7 mouse cellular contexts compared by ENCODE assay signal in genomic region chr5:92897766-92898745, GRCm38 (mm10).
DNase-seq lines count a peak whose midpoint lies in the region; ATAC-seq and TF ChIP-seq lines count a peak whose summit lies in the region.

No protein-coding gene starts in this region.

- peak; percentile 38 for DNase-seq in c-Kit-positive CD71-negative TER-119-negative erythroid progenitor cells, embryonic 14.5 days (ENCODE audit: low read depth)
- peak; percentile 44 for DNase-seq in liver, adult 2 months (ENCODE audit: extremely low read depth, low read depth, low spot score)
- peak; percentile 85 for DNase-seq in midbrain, postnatal 0 days (ENCODE audit: low spot score)

- no peaks in the 10 kb centered on the region for H3K9me3 ChIP-seq in embryonic facial prominence, embryonic 15.5 days (replicated peaks)
- H3K9me3 ChIP-seq in heart, embryonic 13.5 days: no peaks in the 10 kb centered on the region
- no peaks in the 10 kb centered on the region for H3K9me3 ChIP-seq in kidney, embryonic 16.5 days (ENCODE audit: low read length)
- no peaks in the 10 kb centered on the region for H3K9me3 ChIP-seq in midbrain, postnatal 0 days (ENCODE audit: low read length)
- no peaks in the 10 kb centered on the region for H3K9me3 ChIP-seq in stomach, embryonic 15.5 days

- peak overlapping the region; percentile 66 for H3K4me3 ChIP-seq in embryonic facial prominence, embryonic 15.5 days (replicated peaks)
- peak overlapping the region; percentile 76 for H3K4me3 ChIP-seq in heart, embryonic 13.5 days
- peak overlapping the region; percentile 79 for H3K4me3 ChIP-seq in kidney, embryonic 16.5 days (ENCODE audit: low read length)
- peak overlapping the region; percentile 53; the same call in 1 of the 2 replicates for H3K4me3 ChIP-seq in liver, adult 2 months (ENCODE audit: insufficient read depth, low read depth, low read length)
- H3K4me3 ChIP-seq in midbrain, postnatal 0 days (ENCODE audit: low read depth, low read length): peak overlapping the region; percentile 74
- H3K4me3 ChIP-seq in stomach, embryonic 15.5 days (replicated peaks): peak overlapping the region; percentile 65

- H3K9ac ChIP-seq in embryonic facial prominence, embryonic 15.5 days: peak overlapping the region; percentile 48
- H3K9ac ChIP-seq in heart, embryonic 13.5 days: peak overlapping the region; percentile 93
- peak overlapping the region; percentile 95 for H3K9ac ChIP-seq in kidney, embryonic 16.5 days (replicated peaks; ENCODE audit: low read length)
- peak overlapping the region; percentile 68 for H3K9ac ChIP-seq in liver, adult 2 months (ENCODE audit: low read depth, low read length)
- H3K9ac ChIP-seq in midbrain, postnatal 0 days (replicated peaks; ENCODE audit: low read length, poor library complexity, severe bottlenecking): peak overlapping the region; percentile 66
- peak overlapping the region; percentile 70 for H3K9ac ChIP-seq in stomach, embryonic 15.5 days

- peaks cover 5% of the 10 kb centered on the region; the same call in 1 of the 2 replicates for H3K79me2 ChIP-seq in liver, adult 2 months (ENCODE audit: control insufficient read depth, insufficient read depth, low read length)

- TF ChIP-seq POLR2A in liver, adult 2 months (IDR thresholded peaks at IDR 0.05; ENCODE audit: extremely low read depth, insufficient read depth, low read length): no peak

- peak overlapping the region; percentile 96 for H3K4me2 ChIP-seq in embryonic facial prominence, embryonic 15.5 days (replicated peaks)
- peak overlapping the region; percentile 74 for H3K4me2 ChIP-seq in heart, embryonic 13.5 days
- H3K4me2 ChIP-seq in kidney, embryonic 16.5 days (replicated peaks; ENCODE audit: low read depth, low read length): peak overlapping the region; percentile 90
- H3K4me2 ChIP-seq in midbrain, postnatal 0 days (ENCODE audit: low read depth, low read length, poor library complexity, severe bottlenecking): peak overlapping the region; percentile 96
- peak overlapping the region; percentile 71 for H3K4me2 ChIP-seq in stomach, embryonic 15.5 days

- under 1% methylated on average over 77 of the region's 96 CpGs for WGBS in embryonic facial prominence, embryonic 15.5 days
- under 1% methylated on average over 86 of the region's 96 CpGs for WGBS in heart, embryonic 13.5 days
- WGBS in kidney, embryonic 16.5 days: under 1% methylated on average over 85 of the region's 96 CpGs
- WGBS in liver, adult 2 months: 1% methylated on average over 93 of the region's 96 CpGs
- under 1% methylated on average over 86 of the region's 96 CpGs for WGBS in midbrain, postnatal 0 days
- under 1% methylated on average over 96 of the region's 96 CpGs for WGBS in stomach, embryonic 15.5 days

- H3K27me3 ChIP-seq in embryonic facial prominence, embryonic 15.5 days: no peaks in the 10 kb centered on the region
- no peaks in the 10 kb centered on the region for H3K27me3 ChIP-seq in heart, embryonic 13.5 days (replicated peaks)
- H3K27me3 ChIP-seq in kidney, embryonic 16.5 days (ENCODE audit: insufficient read depth, low read length): no peaks in the 10 kb centered on the region
- no peaks in the 10 kb centered on the region for H3K27me3 ChIP-seq in liver, adult 2 months (ENCODE audit: control insufficient read depth, insufficient read depth, low read length)
- H3K27me3 ChIP-seq in midbrain, postnatal 0 days (ENCODE audit: insufficient read depth, low read length): no peaks in the 10 kb centered on the region
- no peaks in the 10 kb centered on the region for H3K27me3 ChIP-seq in stomach, embryonic 15.5 days (replicated peaks)

- peak; percentile 86 for ATAC-seq in embryonic facial prominence, embryonic 15.5 days (ENCODE audit: insufficient number of reproducible peaks, low FRiP score, low TSS enrichment, low read depth)
- peak; percentile 86; the same call in 1 of the 2 replicates for ATAC-seq in heart, embryonic 13.5 days (ENCODE audit: extremely low read depth, insufficient number of reproducible peaks, low FRiP score, low TSS enrichment)
- ATAC-seq in kidney, embryonic 16.5 days (ENCODE audit: low FRiP score, low TSS enrichment): peak; percentile 92
- ATAC-seq in midbrain, postnatal 0 days (ENCODE audit: low FRiP score): peak; percentile 94
- ATAC-seq in stomach, embryonic 15.5 days (ENCODE audit: insufficient read depth, low FRiP score, low read depth): peak; percentile 96

- H3K27ac ChIP-seq in embryonic facial prominence, embryonic 15.5 days (replicated peaks): peak overlapping the region; percentile 72
- peak overlapping the region; percentile 92 for H3K27ac ChIP-seq in heart, embryonic 13.5 days (replicated peaks)
- peak overlapping the region; percentile 90 for H3K27ac ChIP-seq in kidney, embryonic 16.5 days (ENCODE audit: low read length)
- H3K27ac ChIP-seq in liver, adult 2 months (replicated peaks; ENCODE audit: insufficient read depth, low read depth, low read length): no peak overlapping the region
- H3K27ac ChIP-seq in midbrain, postnatal 0 days (ENCODE audit: low read depth, low read length): peak overlapping the region; percentile 55
- H3K27ac ChIP-seq in stomach, embryonic 15.5 days: peak overlapping the region; percentile 89

- no peak for TF ChIP-seq CTCF in liver, adult 2 months (IDR thresholded peaks at IDR 0.05; ENCODE audit: low read depth, low read length)
- TF ChIP-seq CTCF in midbrain, postnatal 0 days (IDR thresholded peaks at IDR 0.05): no peak

- H3K36me3 ChIP-seq in embryonic facial prominence, embryonic 15.5 days: no peaks in the 10 kb centered on the region
- peaks cover 4% of the 10 kb centered on the region; the same call in 1 of the 2 replicates for H3K36me3 ChIP-seq in heart, embryonic 13.5 days
- no peaks in the 10 kb centered on the region for H3K36me3 ChIP-seq in kidney, embryonic 16.5 days (ENCODE audit: insufficient read depth, low read length)
- H3K36me3 ChIP-seq in liver, adult 2 months (ENCODE audit: control insufficient read depth, insufficient read depth, low read length): no peaks in the 10 kb centered on the region
- H3K36me3 ChIP-seq in midbrain, postnatal 0 days (ENCODE audit: insufficient read depth, low read length): no peaks in the 10 kb centered on the region
- no peaks in the 10 kb centered on the region for H3K36me3 ChIP-seq in stomach, embryonic 15.5 days

- H3K4me1 ChIP-seq in embryonic facial prominence, embryonic 15.5 days: peaks cover 15% of the 10 kb centered on the region; the same call in 1 of the 2 replicates
- peaks cover 62% of the 10 kb centered on the region for H3K4me1 ChIP-seq in heart, embryonic 13.5 days
- peaks cover 47% of the 10 kb centered on the region for H3K4me1 ChIP-seq in kidney, embryonic 16.5 days (ENCODE audit: insufficient read depth, low read length)
- H3K4me1 ChIP-seq in liver, adult 2 months (ENCODE audit: control insufficient read depth, insufficient read depth, low read length): peaks cover 13% of the 10 kb centered on the region
- H3K4me1 ChIP-seq in midbrain, postnatal 0 days (ENCODE audit: insufficient read depth, low read length): peaks cover 7% of the 10 kb centered on the region; the same call in 1 of the 2 replicates
- peaks cover 8% of the 10 kb centered on the region; the same call in 1 of the 2 replicates for H3K4me1 ChIP-seq in stomach, embryonic 15.5 days
